In genomic region chr17:27051514-27051913, GRCm38 (mm10) we compare ENCODE assay signal across 8 mouse cellular contexts. TPM values are rescaled to one million over a fixed set of nuclear protein-coding genes. Genes with fewer than 3 reads are reported as not detected.
DNase-seq lines count a peak whose midpoint lies in the region; ATAC-seq lines count a peak whose summit lies in the region.

No protein-coding gene starts in this region.

- no peaks in the 10 kb centered on the region for H3K27me3 ChIP-seq in kidney, embryonic 14.5 days (ENCODE audit: control insufficient read depth, insufficient read depth, low read length)
- no peaks in the 10 kb centered on the region for H3K27me3 ChIP-seq in embryonic facial prominence, embryonic 15.5 days

- no peak overlapping the region for H3K4me3 ChIP-seq in kidney, embryonic 14.5 days (ENCODE audit: low read length)
- H3K4me3 ChIP-seq in embryonic facial prominence, embryonic 15.5 days (replicated peaks) = no peak overlapping the region

- peaks cover 15% of the 10 kb centered on the region for H3K4me1 ChIP-seq in kidney, embryonic 14.5 days (ENCODE audit: control insufficient read depth, insufficient read depth, low read length)
- peaks cover 31% of the 10 kb centered on the region for H3K4me1 ChIP-seq in embryonic facial prominence, embryonic 15.5 days

- peak overlapping the region; percentile 19; the same call in 1 of the 2 replicates for H3K4me2 ChIP-seq in kidney, embryonic 14.5 days (replicated peaks; ENCODE audit: low read depth, low read length)
- peak overlapping the region; percentile 19 for H3K4me2 ChIP-seq in embryonic facial prominence, embryonic 15.5 days (replicated peaks)

- no peaks in the 10 kb centered on the region for H3K9me3 ChIP-seq in kidney, embryonic 14.5 days (ENCODE audit: control insufficient read depth, low read length)
- H3K9me3 ChIP-seq in embryonic facial prominence, embryonic 15.5 days (replicated peaks) = no peaks in the 10 kb centered on the region

- no peak overlapping the region for H3K27ac ChIP-seq in kidney, embryonic 14.5 days (ENCODE audit: low read depth, low read length)
- H3K27ac ChIP-seq in embryonic facial prominence, embryonic 15.5 days (replicated peaks) = peak overlapping the region; percentile 30; the same call in 1 of the 2 replicates

- peak overlapping the region; percentile 4; the same call in 1 of the 2 replicates for H3K9ac ChIP-seq in kidney, embryonic 14.5 days (ENCODE audit: low read depth, low read length)
- H3K9ac ChIP-seq in embryonic facial prominence, embryonic 15.5 days = no peak overlapping the region

- peak; percentile 22; the same call in 1 of the 2 replicates for ATAC-seq in kidney, embryonic 14.5 days (ENCODE audit: low FRiP score, low TSS enrichment)
- ATAC-seq in embryonic facial prominence, embryonic 15.5 days (ENCODE audit: insufficient number of reproducible peaks, low FRiP score, low TSS enrichment, low read depth) = no peak
- ATAC-seq in megakaryocyte, adult 5-6 weeks (ENCODE audit: poor library complexity, severe bottlenecking) = peak; percentile 67

- 33% methylated on average over 11 of the region's 11 CpGs for whole genome bisulfite sequencing in kidney, embryonic 14.5 days
- 27% methylated on average over 11 of the region's 11 CpGs for WGBS in embryonic facial prominence, embryonic 15.5 days

- DNase-seq in kidney, adult 18-20 months = no peak
- peak; percentile 63 for DNase-seq in kidney, postnatal 14 days
- no peak for DNase-seq in urinary bladder, postnatal 4 days (ENCODE audit: low spot score in 2 of 2)
- DNase-seq in right cerebral cortex, postnatal 4 days = no peak
- DNase-seq in layer of hippocampus, adult 9-11 months = no peak

- H3K36me3 ChIP-seq in kidney, embryonic 14.5 days (ENCODE audit: control insufficient read depth, insufficient read depth, low read length) = no peaks in the 10 kb centered on the region
- H3K36me3 ChIP-seq in embryonic facial prominence, embryonic 15.5 days = no peaks in the 10 kb centered on the region

RNA-seq across cellular contexts. Expression of gene Itpr3, which starts 5.6 kb away (rescaled TPM):
- polyA plus RNA-seq in kidney, embryonic 14.5 days (2014; fragmentation: Nextera tagmentation; extraction: Ambion mirVana) = 5.3 and 9.9 TPM in 2 replicates
- polyA plus RNA-seq in embryonic facial prominence, embryonic 15.5 days (2015; fragmentation: Nextera tagmentation; extraction: Ambion mirVana) = 5.3 TPM in 2 replicates
- 5.9 and 6.2 TPM in 2 replicates for total RNA-seq in megakaryocyte, adult 5-6 weeks (2015)
- 10.9 and 12.2 TPM in 2 replicates for total RNA-seq in megakaryocyte, adult 5-6 weeks (2017)

RNA-seq across cellular contexts. Expression of gene Bak1, which starts 22.7 kb away (rescaled TPM):
- polyA plus RNA-seq in kidney, embryonic 14.5 days (2014; fragmentation: Nextera tagmentation; extraction: Ambion mirVana) = 11.1 and 16.0 TPM in 2 replicates
- polyA plus RNA-seq in embryonic facial prominence, embryonic 15.5 days (2015; fragmentation: Nextera tagmentation; extraction: Ambion mirVana) = 5.6 and 7.3 TPM in 2 replicates
- total RNA-seq in megakaryocyte, adult 5-6 weeks (2015) = 115 and 120 TPM in 2 replicates
- total RNA-seq in megakaryocyte, adult 5-6 weeks (2017) = 70.4 and 71.5 TPM in 2 replicates
